In the genomic region with DNA sequence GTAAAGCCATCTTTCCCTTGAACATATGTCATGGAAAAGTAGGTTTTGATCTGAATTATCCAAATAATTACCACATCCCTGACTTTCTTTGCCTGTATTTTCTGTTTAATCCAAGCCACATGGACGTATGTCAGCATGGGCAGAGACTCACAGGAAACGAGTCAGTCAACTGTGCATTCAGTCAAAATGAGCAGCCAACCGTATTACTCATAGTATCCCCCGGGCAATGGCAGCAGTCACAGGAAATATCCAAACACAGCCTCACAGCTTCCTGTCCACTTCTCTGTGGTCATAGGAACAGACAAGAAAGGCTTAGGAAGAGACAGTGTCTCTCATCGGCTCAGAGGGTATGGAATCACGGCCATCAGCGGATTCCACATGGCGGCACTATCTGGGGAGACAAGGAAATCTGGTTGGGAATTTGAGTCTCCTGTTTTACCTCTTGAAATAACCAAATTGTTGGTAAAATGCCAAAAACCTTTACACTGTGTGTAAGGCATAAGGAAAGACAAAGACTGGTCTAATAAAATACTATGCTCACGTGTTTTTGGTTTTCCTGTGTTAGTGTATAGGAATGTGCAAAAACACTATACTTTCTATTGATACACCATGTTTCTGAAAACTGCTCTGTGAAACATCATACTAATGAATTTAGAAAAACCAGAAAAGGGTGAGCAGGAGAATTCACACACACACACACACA, we compare ENCODE assay signal across 8 mouse cellular contexts.
DNase-seq lines count a peak whose midpoint lies in the region; ATAC-seq and TF ChIP-seq lines count a peak whose summit lies in the region.

No protein-coding gene starts in this region.

- no peak for TF ChIP-seq CTCF in CH12.LX (conservative IDR thresholded peaks at IDR 0.05 in 1 of 2, IDR thresholded peaks at IDR 0.05 in 1 of 2; ENCODE audit: low read depth in 2 of 2, low read length in 2 of 2)

- TF ChIP-seq RAD21 in CH12.LX (IDR thresholded peaks at IDR 0.05; ENCODE audit: low read depth, low read length): no peak

- WGBS in intestine, embryonic 16.5 days: 63% methylated on average over 9 of the region's 9 CpGs
- 59% methylated on average over 9 of the region's 9 CpGs for WGBS in intestine, embryonic 15.5 days
- 27% methylated on average over 9 of the region's 9 CpGs for WGBS in embryonic facial prominence, embryonic 12.5 days
- WGBS in hindbrain, embryonic 11.5 days: 65% methylated on average over 9 of the region's 9 CpGs

- H3K4me3 ChIP-seq in intestine, embryonic 16.5 days (ENCODE audit: low read length): no peak overlapping the region
- no peak overlapping the region for H3K4me3 ChIP-seq in intestine, embryonic 15.5 days (replicated peaks)
- no peak overlapping the region for H3K4me3 ChIP-seq in CH12.LX (replicated peaks in 1 of 3; ENCODE audit: low read depth in 2 of 3, low read length in 2 of 3, poor library complexity in 1 of 3)
- no peak overlapping the region for H3K4me3 ChIP-seq in embryonic facial prominence, embryonic 12.5 days
- H3K4me3 ChIP-seq in hindbrain, embryonic 11.5 days (ENCODE audit: low read depth, low read length): no peak overlapping the region

- TF ChIP-seq POLR2A in CH12.LX (IDR thresholded peaks at IDR 0.05; ENCODE audit: low read depth, low read length): no peak

- no peaks in the 10 kb centered on the region for H3K27me3 ChIP-seq in intestine, embryonic 16.5 days (replicated peaks; ENCODE audit: control insufficient read depth, insufficient read depth, low read length)
- no peaks in the 10 kb centered on the region for H3K27me3 ChIP-seq in intestine, embryonic 15.5 days (replicated peaks)
- no peaks in the 10 kb centered on the region for H3K27me3 ChIP-seq in CH12.LX (replicated peaks)
- no peaks in the 10 kb centered on the region for H3K27me3 ChIP-seq in embryonic facial prominence, embryonic 12.5 days
- no peaks in the 10 kb centered on the region for H3K27me3 ChIP-seq in hindbrain, embryonic 11.5 days (ENCODE audit: control insufficient read depth, insufficient read depth, low read length)

- no peak overlapping the region for H3K9ac ChIP-seq in intestine, embryonic 16.5 days (ENCODE audit: low read depth, low read length)
- H3K9ac ChIP-seq in intestine, embryonic 15.5 days: no peak overlapping the region
- no peak overlapping the region for H3K9ac ChIP-seq in CH12.LX (ENCODE audit: insufficient read depth, low read depth)
- H3K9ac ChIP-seq in embryonic facial prominence, embryonic 12.5 days: no peak overlapping the region
- H3K9ac ChIP-seq in hindbrain, embryonic 11.5 days (ENCODE audit: low read depth, low read length): no peak overlapping the region

- H3K4me2 ChIP-seq in intestine, embryonic 16.5 days (ENCODE audit: low read depth, low read length): no peak overlapping the region
- H3K4me2 ChIP-seq in intestine, embryonic 15.5 days (replicated peaks): no peak overlapping the region
- no peak overlapping the region for H3K4me2 ChIP-seq in CH12.LX (ENCODE audit: insufficient read depth, low read depth, poor library complexity, severe bottlenecking)
- H3K4me2 ChIP-seq in embryonic facial prominence, embryonic 12.5 days (replicated peaks): no peak overlapping the region
- no peak overlapping the region for H3K4me2 ChIP-seq in hindbrain, embryonic 11.5 days (replicated peaks; ENCODE audit: low read depth, low read length)

- ATAC-seq in intestine, embryonic 16.5 days: no peak
- ATAC-seq in intestine, embryonic 15.5 days: no peak
- ATAC-seq in embryonic facial prominence, embryonic 12.5 days (ENCODE audit: insufficient number of reproducible peaks, insufficient read depth, low FRiP score, low TSS enrichment): peak; percentile 60; the same call in 1 of the 2 replicates
- no peak for ATAC-seq in hindbrain, embryonic 11.5 days (ENCODE audit: low FRiP score)

- in situ Hi-C loops in CH12.LX (cut with MboI; ENCODE audit: low pct_ligation_motif_present, low pct_unique_long_range_greater_than_20kb, low sequenced_read_pairs): no loop called here

- H3K36me3 ChIP-seq in intestine, embryonic 16.5 days (ENCODE audit: control insufficient read depth, insufficient read depth, low read length): no peaks in the 10 kb centered on the region
- no peaks in the 10 kb centered on the region for H3K36me3 ChIP-seq in intestine, embryonic 15.5 days
- H3K36me3 ChIP-seq in CH12.LX (replicated peaks in 1 of 2; ENCODE audit: control insufficient read depth in 1 of 2, insufficient read depth in 1 of 2, low read length in 1 of 2): no peaks in the 10 kb centered on the region
- no peaks in the 10 kb centered on the region for H3K36me3 ChIP-seq in embryonic facial prominence, embryonic 12.5 days
- H3K36me3 ChIP-seq in hindbrain, embryonic 11.5 days (ENCODE audit: control insufficient read depth, insufficient read depth, low read length): no peaks in the 10 kb centered on the region

- no peaks in the 10 kb centered on the region for H3K79me2 ChIP-seq in CH12.LX (replicated peaks; ENCODE audit: control insufficient read depth, extremely low read depth, insufficient read depth, poor library complexity, severe bottlenecking)

- H3K4me1 ChIP-seq in intestine, embryonic 16.5 days (ENCODE audit: control insufficient read depth, insufficient read depth, low read length): 0 out of 2 replicates have a peak, but pooled peaks cover 4% of the 10 kb centered on the region
- peaks cover 3% of the 10 kb centered on the region; the same call in 1 of the 2 replicates for H3K4me1 ChIP-seq in intestine, embryonic 15.5 days (replicated peaks)
- H3K4me1 ChIP-seq in CH12.LX (ENCODE audit: control insufficient read depth in 1 of 2, insufficient read depth in 2 of 2): peaks cover 0 to 7% of the 10 kb centered on the region in 2 experiments; a peak in 2 of 4 replicates
- peaks cover 12% of the 10 kb centered on the region; the same call in 1 of the 2 replicates for H3K4me1 ChIP-seq in embryonic facial prominence, embryonic 12.5 days
- no peaks in the 10 kb centered on the region for H3K4me1 ChIP-seq in hindbrain, embryonic 11.5 days (replicated peaks; ENCODE audit: control insufficient read depth, insufficient read depth, low read length)

- DNase-seq in CH12.LX (ENCODE audit: extremely low read depth): peak; percentile 11
- DNase-seq in lung, postnatal 10 days: peak; percentile 36
- DNase-seq in thymus, postnatal 36 days: no peak
- no peak for DNase-seq in hindbrain, embryonic 11.5 days (ENCODE audit: low spot score)
- no peak for DNase-seq in adrenal gland, postnatal 14 days

- H3K9me3 ChIP-seq in intestine, embryonic 16.5 days (ENCODE audit: control insufficient read depth, low read length): no peaks in the 10 kb centered on the region
- H3K9me3 ChIP-seq in intestine, embryonic 15.5 days: no peaks in the 10 kb centered on the region
- no peaks in the 10 kb centered on the region for H3K9me3 ChIP-seq in CH12.LX (replicated peaks; ENCODE audit: low read length)
- H3K9me3 ChIP-seq in embryonic facial prominence, embryonic 12.5 days: no peaks in the 10 kb centered on the region
- no peaks in the 10 kb centered on the region for H3K9me3 ChIP-seq in hindbrain, embryonic 11.5 days (ENCODE audit: control insufficient read depth, low read length)

- TF ChIP-seq EP300 in CH12.LX (IDR thresholded peaks at IDR 0.05; ENCODE audit: low read length): no peak

- dilution Hi-C loops in CH12.LX (cut with MboI; ENCODE audit: extremely low pct_ligation_motif_present, extremely low pct_unique_long_range_greater_than_20kb, low sequenced_read_pairs): no loop called here

- 0 out of 2 replicates have a peak overlapping the region, but pooled peaks have one; percentile 4 for H3K27ac ChIP-seq in intestine, embryonic 16.5 days (ENCODE audit: low read length)
- no peak overlapping the region for H3K27ac ChIP-seq in intestine, embryonic 15.5 days
- no peak overlapping the region for H3K27ac ChIP-seq in CH12.LX (ENCODE audit: insufficient read depth, low read depth)
- peak overlapping the region; percentile 85 for H3K27ac ChIP-seq in embryonic facial prominence, embryonic 12.5 days
- no peak overlapping the region for H3K27ac ChIP-seq in hindbrain, embryonic 11.5 days (ENCODE audit: low read depth, low read length)

TF ChIP-seq in CH12.LX, 34 proteins besides CTCF, POLR2A, EP300 and RAD21:
- TF ChIP-seq TCF12 (IDR thresholded peaks at IDR 0.05; ENCODE audit: low read depth, low read length) (no peak), PAX5 (IDR thresholded peaks at IDR 0.05; ENCODE audit: low read length) (no peak), ZC3H11A (IDR thresholded peaks at IDR 0.05; ENCODE audit: low read depth, low read length) (no peak), ZKSCAN1 (IDR thresholded peaks at IDR 0.05; ENCODE audit: borderline replicate concordance, low read depth, low read length) (no peak), TBP (conservative IDR thresholded peaks at IDR 0.05; ENCODE audit: low read depth, low read length) (no peak), MEF2A (IDR thresholded peaks at IDR 0.05; ENCODE audit: borderline replicate concordance, low read depth, low read length) (no peak), NELFE (IDR thresholded peaks at IDR 0.05; ENCODE audit: low read depth, low read length) (no peak), ELF1 (IDR thresholded peaks at IDR 0.05; ENCODE audit: low read depth, low read length) (no peak), GABPA (IDR thresholded peaks at IDR 0.05; ENCODE audit: insufficient replicate concordance, low read depth, low read length) (no peak), ETS1 (conservative IDR thresholded peaks at IDR 0.05; ENCODE audit: low read depth, low read length) (no peak), MAZ (IDR thresholded peaks at IDR 0.05; ENCODE audit: low read depth, low read length) (no peak), UBTF (IDR thresholded peaks at IDR 0.05; ENCODE audit: low read depth, low read length) (no peak)

Comparison
In these comparisons a context has a peak if more than half of its experiments do, and no peak if none do; other contexts are left out.
1. H3K27ac ChIP-seq: peak in intestine, embryonic 16.5 days (single experiment) and embryonic facial prominence, embryonic 12.5 days (single experiment); none in intestine, embryonic 15.5 days (single experiment), CH12.LX (single experiment) and hindbrain, embryonic 11.5 days (single experiment).
2. DNase-seq: peak in CH12.LX (single experiment) and lung, postnatal 10 days (single experiment); none in thymus, postnatal 36 days (0 of 2), hindbrain, embryonic 11.5 days (single experiment) and adrenal gland, postnatal 14 days (single experiment).